Mouse (Mus musculus) mesoderm, embryonic 11.5 days (tissue): ENCODE measurements at regions not wholly inside any gene's neighbourhood (a gene's known extent, or its start where the extent isn't known, plus 50 kb on each side); places are given as distances from the start of the nearest gene placed in this dataset.

Experiments
- DNase-seq: peaks from one replicate; pipeline ENCODE4 v3.0.0-alpha.2; 2012; ENCODE audit warnings: low read depth, low spot score

DNA sequence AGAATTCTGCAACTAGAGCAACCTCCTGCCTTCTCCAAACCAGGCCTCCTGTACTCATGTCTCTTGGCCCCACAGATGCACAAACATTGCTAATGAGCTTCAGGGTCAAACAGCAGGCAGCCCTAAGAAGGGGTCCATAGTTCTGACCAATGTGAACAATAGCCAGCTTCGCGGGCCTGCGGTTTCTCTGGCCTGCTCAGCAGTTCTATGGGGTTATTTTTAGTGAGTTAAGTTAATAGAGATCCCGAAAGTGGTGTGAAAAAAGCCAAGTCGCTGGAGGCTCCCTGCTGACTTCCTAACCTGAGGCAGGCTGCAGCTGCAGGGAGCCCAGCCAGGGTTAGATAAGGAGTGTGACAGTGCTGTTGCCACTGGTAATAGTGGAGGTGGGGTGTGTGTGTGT, 106.6 kb downstream of the Pdcd6ip start:
- no peak for DNase-seq

GRCm38 (mm10) chr9:113587260-113587659, 120.8 kb downstream of the Pdcd6ip start:
- no peak for DNase-seq

- DNase-seq, result no peak
These were observed 121.6 kb downstream of the Pdcd6ip start for GRCm38 (mm10) chr9:113586477-113586876.

DNA sequence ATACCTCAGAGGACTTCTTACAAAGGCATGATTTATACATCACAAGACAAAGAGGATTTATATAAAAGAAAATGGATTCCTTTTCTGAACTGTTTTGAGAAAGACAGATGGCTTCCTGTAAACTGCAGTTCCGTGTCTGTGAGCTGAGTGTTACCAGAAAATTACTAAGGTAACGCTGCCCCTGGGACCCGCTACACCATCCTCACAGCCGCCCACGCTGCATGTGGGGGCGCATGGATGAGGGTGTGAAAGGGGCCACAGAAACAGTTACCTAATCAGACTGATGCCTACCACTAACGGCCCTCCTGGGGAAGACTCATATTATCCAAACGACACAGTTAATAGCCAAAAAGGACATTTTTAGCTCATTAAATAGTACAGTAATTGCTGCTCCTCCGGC, 129.8 kb downstream of the Pdcd6ip start:
- no peak for DNase-seq

DNA sequence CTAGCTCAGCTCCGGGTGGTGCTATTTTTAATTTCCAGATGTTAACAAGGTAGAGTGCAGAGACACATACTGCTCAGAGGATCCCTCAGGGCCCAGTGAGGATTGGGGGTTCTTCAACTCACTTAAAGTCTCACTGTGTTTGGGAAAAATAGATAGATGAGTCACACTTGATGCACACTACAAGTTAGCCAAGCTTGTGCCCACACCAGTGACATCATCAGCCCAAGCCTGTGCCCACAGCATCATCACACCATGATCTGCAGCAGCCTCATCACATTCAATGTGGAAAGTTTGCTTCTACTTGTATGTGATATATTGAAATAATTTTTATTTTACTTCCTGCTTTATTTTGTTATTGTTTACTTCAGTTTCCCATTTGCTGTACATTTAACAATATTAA, 139.2 kb downstream of the Pdcd6ip start:
- DNase-seq, result no peak

DNA sequence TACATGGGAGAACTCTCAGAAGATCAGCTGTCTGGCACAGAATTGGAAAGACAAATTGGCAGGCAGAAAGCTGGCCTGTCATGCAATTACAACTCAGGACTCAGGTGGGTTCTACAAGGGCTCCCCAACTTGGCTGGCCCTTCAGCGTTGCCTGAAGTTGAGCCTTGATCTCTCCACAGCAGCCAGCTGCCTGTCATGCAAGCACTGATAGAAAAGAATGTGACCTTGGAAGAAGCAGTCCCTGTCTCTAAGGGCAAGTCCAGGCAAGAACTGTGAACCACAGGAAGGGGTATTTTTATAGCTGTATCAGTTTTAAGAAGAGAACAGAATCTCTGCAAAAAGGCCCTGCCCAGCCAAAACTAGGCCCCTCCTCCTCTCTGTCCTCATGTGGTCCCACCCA, 140.4 kb downstream of the Pdcd6ip start:
- no peak for DNase-seq

DNA sequence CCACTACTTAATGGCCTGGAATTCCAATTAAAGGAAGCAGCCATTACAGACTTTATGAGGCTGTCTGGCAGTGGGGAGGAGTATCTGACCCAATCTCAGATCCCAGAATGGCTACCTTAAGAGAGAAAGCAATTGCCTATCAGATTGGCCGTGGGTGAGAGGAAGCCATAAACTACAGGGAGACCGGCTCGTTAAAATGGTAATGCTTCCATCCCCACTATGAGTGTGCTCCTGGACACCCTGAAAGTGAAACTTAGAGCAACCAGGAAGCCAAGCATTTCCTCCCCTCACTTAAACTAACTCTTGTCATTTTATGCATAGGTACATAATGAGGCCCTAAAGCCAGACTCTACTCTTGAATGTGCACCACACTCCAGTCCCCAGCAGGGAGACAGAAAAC, 141.4 kb downstream of the Pdcd6ip start:
- no peak for DNase-seq

GRCm38 (mm10) chr9:113553911-113554310, 154.1 kb downstream of the Pdcd6ip start:
- DNase-seq, result no peak

- DNase-seq, result no peak
These were observed 160.6 kb downstream of the Pdcd6ip start for GRCm38 (mm10) chr9:113547458-113547857.

DNA sequence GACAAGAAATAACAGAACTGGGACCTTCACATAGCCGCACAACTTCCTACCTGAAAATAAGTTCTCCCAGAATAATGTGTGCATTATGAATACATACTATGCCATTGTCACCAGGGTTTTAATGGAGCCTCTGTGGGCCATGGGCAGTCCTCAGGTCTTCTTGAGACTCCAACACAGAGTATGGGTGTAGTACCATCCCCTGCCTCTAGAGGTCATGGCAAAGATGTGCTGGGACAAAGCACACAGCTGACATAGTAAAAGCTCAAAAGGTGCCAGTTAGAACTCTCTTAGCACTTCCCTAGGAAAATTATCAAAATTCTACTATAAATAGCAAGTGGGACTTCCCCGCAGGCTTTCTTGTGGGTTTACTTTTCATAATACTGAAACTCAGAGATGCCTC, 179.5 kb downstream of the Pdcd6ip start:
- DNase-seq, result peak; percentile 64

- DNase-seq, result no peak
These were observed 183.8 kb downstream of the Pdcd6ip start for GRCm38 (mm10) chr9:113524307-113524706.

GRCm38 (mm10) chr9:113523173-113523572, 184.9 kb downstream of the Pdcd6ip start:
- DNase-seq, result no peak

DNA sequence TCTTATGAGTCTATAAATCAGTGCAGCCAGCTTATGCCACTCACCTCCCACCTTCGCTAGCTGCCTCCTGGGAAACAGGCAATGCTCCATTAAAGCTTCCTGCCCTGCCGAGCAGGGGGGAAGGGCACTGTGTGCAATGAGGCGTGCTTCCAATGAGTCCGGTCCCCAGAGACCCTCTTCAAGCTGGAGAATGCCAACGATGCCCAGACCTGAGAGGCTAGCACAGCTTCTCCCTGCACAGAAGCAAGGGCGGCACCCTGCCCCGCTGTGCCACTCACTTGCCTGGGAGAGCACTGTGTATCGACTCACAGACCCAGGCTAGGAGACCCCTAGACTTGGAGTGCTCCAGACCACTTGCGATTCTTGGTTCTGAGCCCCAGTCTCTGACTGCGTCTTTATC, 188.3 kb downstream of the Pdcd6ip start:
- DNase-seq, result peak; percentile 46

DNA sequence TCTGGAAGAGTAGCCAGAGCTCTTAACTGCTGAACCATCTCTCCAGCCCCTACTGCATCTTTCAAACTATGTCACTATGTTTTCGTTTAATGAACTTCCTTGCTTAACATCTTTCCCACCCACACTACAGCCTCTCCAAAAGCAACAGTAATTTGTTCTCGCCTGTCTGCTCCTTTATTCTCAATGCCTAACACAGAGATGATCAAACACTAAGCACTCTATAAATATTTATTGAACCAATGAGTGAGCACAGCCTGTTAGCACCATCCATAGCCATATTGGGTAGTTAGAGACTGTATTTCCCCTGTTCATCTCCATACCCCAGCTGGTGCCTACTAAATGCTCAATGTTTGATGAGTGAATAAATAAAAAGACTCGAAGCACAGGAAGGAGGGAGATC, 189.6 kb downstream of the Pdcd6ip start:
- DNase-seq, result no peak

DNA sequence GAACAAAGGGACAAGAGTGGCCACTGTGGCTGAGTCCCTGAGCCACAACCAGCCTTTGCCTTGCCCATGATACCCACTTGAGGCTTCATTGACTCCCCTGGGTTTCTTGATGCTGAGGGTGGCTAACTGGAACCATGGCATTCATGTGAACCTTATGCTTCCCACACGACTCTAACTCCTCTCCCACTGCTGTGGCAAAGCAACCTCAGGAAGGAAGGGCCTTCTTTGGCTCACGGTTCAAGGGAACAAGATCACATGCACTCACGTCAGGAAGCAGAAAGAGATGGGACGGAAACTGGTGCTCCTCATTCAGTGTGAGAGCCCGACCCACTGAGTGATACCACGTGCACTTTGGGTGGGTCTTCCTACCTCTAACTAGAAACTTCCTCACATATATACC, 190.3 kb downstream of the Pdcd6ip start:
- DNase-seq, result no peak

GRCm38 (mm10) chr9:113515703-113516020, 192.4 kb downstream of the Pdcd6ip start:
- DNase-seq, result no peak

- DNase-seq, result no peak
These were observed 193.0 kb downstream of the Pdcd6ip start for GRCm38 (mm10) chr9:113514846-113515702.

DNA sequence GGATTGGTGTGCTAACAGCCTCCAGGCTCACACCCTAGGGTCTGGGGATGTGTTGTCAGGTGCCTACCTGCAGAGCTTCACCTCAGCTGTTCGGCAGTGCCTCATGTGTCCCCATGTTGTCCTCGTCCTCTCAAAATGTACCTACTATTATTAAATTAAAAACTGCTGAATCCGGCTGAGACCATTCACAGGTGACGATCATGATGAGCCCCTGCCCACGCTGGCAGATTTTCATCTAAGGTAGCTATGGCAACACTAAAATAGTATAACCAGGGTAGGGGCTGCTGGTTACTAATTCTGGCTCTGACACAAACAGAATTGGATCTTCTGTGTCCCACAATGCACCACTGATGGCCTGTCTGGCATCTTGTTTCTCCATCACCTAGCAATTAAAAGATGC, 196.8 kb downstream of the Pdcd6ip start:
- DNase-seq, result no peak

GRCm38 (mm10) chr9:113509368-113509767, 198.7 kb downstream of the Pdcd6ip start:
- no peak for DNase-seq

DNA sequence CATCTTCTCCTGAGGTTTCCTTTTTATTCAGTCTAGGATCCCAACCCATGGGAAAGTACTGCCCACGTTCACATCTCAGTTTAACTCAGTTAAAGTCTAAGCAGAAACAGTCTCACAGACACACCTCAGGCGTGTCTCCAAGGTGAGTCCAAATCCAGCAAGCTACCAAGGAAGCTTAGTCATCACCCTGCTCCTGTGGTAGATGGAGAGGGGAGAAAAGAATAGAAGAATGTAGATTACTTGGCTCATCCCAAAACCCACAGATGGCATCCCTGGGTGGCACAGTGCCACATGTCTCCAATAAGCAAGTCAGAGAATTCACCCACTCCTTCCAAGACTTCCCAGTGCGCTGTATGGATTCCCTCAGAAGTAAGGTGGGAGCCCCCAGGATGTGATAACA, 199.2 kb downstream of the Pdcd6ip start:
- DNase-seq, result no peak

DNA sequence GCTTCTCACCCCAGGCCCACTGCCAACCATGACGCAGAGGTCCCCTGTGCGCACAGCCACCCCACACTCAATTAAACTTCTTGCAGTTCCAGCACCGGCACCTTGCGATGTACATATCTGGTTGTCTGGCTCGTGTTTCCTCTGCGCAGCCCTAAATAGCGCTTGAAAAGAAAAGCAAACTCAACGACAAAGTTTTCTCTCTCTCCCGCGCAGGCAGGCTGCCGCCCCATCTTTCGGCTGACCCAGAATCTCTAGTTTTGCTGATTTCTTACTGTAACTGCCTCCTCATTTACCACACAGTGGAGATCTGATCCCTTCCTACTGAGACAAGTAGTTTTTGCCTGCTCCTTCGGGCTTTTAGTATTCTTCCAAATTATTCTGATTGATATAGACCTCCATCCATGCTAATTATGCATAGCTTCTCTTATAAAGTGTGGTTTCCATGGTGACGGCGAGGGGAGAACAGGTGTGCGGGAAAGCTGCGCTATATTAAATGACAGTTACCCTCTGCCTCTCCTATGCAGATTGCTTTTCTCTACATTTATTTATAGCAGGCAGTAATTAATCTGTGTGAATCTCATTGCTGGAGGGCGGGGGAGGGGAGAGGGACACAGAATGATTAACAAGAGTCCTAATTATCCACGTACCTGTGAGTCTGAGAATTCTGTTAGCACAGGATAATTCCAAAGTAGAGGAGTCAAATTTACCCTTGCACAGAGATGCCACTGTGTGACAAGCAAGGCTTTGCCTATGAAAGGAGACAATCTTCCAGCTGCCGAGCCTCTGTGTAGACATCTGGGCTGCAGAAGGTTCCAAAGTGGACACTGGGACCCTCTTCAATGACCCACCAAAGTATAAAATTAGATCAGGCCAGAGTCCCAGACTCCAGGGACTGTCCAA, 200.2 kb downstream of the Pdcd6ip start:
- no peak for DNase-seq

GRCm38 (mm10) chr9:113499246-113499645, 208.8 kb downstream of the Pdcd6ip start:
- no peak for DNase-seq

DNA sequence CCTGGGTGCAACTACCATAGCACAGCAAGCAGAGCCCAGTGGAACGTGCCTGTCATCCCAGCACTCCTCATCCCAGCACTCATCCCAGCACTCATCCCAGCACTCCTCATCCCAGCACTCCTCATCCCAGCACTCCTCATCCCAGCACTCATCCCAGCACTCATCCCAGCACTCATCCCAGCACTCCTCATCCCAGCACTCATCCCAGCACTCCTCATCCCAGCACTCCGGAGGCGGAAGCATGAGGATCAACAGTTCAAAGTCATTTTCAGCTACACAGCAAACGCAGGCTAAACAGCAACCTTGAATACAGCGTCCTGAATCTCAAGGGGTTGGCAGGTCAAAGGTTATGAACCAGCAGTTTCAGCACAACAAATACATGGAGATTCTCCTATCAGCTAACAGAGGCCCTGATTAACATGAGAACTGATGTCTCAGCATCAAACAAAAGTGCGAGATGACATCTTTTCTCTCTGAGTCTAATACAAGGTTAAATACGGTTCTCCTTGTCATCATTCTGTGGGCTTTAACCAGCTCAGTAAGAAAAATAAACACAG, 211.8 kb downstream of the Pdcd6ip start:
- DNase-seq, result no peak
